Mouse (Mus musculus) adrenal gland, adult 8-10 months (tissue): ENCODE measurements around the gene Kcna2. TPM values are rescaled to one million over a fixed set of nuclear protein-coding genes. Genes with fewer than 3 reads are reported as not detected.

Source experiments
- DNase-seq: peaks from one replicate; pipeline ENCODE4 v3.0.0; 2022
- total RNA-seq, 4 experiments: library from RNA; stranded (reverse); gene quantifications; 2 replicates each; pipeline ENCODE4 v1.2.4; 2022

The Kcna2 gene
- total RNA-seq, 4 experiments from 2014 or later: 0.61 to 2.3 (median 1.1) TPM

DNA sequence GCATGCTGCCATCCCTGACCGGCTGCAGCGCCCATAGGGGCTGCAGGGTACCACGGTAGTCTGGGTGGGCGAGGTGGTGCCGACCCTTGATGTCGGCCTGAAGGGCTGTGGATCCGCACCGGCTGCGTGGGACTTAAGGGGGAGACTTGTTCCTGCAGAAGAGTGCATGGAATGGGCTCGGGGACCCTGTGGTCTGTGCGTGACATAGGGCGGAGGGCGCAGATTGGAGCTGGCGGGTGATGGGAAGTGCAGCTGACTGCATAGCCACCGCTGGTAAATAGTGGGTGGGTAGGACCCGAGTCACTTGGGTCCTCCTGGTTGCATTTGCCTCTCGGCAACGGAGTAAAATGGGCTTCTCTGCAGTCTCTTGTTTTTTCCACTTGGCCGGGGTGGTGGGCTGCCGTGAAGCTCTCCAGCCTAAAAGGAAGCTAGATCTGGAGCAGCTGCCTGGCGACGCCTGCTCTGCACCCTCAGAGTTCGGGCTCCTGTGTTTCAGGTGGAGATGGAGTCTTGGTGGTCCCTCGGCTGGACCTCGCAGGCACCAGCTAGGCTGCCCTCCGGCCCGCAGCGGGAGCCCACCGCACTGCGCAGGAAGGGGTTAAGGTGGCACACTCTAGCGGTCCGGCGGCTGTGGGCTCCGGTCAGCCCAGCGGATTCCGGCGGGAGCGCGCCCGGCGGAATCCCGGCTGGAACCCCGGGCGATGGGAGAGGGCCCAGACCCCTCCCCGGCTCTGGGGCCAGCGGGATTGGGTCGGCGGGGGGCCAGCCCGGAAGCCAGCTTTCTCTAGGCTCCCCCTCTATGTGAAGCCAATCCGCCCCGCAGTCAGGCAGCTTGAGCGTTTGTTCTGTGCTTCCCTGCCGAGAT is 1.1 kb downstream of the Kcna2 start:
- no peak for DNase-seq

DNA sequence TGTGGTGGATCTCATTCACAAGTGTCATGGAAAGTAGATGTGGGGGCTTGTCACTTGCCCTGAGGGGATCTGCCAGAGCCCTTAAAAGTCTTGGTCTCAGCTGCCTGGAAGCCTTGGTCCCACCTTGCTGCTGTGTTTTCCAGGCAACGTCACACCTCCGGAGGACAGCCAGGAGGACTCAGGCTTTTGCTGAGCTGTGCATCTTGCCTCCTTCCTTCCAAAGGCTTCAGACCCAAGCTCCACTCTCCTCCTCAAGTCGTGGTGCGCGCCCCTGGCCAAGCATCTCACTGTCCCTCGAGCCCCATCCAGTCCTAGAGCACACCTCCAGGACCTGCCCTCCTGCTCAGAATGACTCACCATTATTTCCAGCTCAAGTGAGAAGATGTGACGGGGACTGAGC is 2.1 kb downstream of the Kcna2 start:
- no peak for DNase-seq

- DNase-seq: no peak
Measured at GRCm38 (mm10) chr3:107103462-107103861, 2.5 kb downstream of the Kcna2 start.

DNA sequence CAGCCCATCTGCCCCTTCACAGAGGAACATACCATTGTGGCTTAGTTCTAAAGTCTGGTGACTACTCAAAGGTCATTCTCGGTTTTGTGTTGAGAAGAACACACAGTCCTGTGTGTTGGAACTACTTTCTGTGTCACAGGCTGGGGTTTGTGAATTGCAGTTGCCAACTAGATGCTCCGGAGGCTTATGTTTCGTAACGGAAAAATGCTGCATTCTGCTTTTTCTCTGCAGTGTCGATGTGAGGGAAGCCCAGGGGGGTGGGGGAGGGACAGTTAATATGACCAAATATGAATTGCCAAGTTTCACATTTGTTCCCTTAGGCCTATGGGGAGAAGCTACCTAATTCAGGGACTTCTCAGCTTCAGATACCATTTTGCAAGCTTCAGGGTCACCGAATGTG is 5.0 kb downstream of the Kcna2 start:
- DNase-seq: no peak

DNA sequence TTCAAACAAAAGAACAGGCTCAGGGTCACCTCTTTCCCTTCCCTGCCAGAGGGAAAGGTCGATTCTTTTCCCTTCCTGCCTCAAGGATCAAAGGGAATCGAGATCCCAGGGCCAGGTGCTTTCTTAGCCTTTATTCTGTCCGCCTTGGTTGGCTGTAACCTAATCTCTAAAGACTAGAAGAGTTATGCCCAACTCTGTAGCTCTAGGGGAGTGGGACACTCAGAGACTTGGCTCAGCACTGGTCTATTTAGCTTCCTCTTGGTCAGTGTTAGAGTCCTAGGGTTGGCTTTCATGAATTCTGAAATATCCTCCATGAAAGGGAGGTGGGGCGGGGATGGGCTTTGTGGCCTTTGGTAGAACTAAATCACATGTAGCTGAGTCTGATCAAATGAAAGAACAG is 11.6 kb downstream of the Kcna2 start:
- no peak for DNase-seq

- no peak for DNase-seq
Measured at GRCm38 (mm10) chr3:107112932-107113659, 12.2 kb downstream of the Kcna2 start.

- no peak for DNase-seq
Measured at GRCm38 (mm10) chr3:107113771-107114737, 13.1 kb downstream of the Kcna2 start.

DNA sequence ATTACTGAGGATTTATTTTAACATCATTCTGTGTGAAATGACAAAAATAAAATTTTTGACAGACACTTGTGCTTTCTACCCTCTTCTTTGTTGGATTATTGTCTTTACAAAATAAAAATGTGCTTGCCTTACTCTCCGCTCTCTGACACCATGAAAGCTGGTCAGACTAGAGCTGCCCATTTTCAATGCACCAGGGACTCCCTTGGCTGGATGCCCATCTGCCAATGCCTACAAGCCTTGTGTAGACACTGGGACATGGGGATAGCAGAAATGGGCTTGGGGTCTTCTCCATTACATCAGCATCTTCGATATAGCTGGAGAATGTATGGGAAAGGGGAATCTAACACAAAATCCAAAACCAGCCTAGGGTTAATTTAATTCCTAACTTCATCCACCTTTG is 14.0 kb downstream of the Kcna2 start:
- DNase-seq: no peak

DNA sequence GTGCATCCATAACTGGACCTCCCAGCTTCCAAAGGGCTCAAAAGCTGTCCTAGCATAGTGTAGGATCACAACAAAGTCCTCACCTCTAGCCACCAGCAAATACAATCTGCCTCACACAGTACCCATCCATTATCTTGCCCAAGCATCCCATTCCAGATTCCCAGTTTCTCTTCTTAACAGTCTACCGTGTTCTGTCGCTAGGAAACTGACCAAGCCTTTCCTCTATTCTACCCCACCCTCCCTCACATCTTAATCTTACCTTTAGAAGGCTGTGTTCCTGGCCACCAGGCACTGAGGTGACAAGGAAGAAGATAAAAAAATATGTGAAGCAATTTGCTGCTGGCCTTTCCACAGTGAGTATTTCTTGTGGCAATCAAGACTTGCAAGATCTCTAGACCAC is 14.8 kb downstream of the Kcna2 start:
- DNase-seq: no peak

DNA sequence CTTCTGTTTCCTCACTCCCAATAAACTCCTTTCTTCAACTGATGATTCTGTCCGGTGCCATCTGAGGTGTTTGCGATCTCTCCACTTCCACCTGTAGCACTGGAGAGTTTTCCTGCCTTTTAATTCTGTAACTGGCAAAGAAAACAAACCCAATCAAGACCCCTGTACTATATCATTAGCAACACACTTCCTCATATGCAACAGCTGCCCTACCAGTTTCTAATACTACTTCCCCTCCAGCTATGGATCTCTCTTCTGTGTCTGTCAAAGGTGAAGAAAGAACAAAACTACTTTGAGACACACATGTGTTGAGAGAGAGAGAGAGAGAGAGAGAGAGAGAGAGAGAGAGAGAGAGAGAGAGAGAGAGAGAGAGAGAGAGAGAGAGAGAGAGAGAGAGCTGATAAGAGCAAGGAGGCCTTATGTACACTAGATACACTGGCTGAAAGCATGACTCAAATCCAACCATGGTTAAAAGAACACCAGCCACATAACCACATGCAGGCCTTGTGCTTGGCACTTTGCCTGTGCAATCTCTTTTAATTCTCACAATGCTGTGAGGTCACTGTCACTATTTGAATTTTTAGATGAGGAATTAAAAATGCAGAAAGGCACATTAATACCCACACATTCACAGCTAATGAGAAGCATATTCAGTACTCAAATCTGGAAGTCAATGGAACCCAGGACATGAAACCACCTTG is 19.1 kb downstream of the Kcna2 start:
- DNase-seq: no peak

- DNase-seq: no peak
Measured at GRCm38 (mm10) chr3:107122306-107122705, 21.4 kb downstream of the Kcna2 start.

DNA sequence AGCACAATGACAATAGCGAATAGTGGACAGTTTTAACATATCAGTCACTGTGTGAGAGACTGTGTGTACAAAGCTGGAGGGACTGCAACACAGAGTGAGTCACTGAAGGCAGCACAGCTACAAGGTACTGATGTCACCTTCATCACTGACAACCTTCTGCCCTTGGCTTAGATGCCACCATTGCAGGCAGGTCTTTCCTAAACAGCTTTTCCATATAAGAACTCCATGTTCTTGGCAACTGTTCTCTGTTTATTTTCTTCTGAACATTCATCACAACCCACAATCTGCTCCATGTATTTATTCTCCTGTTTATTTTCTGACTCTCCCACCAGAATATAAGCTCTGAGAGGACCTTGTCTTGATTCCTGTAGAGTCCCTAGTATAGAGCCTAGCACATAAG is 26.7 kb downstream of the Kcna2 start:
- DNase-seq: no peak

DNA sequence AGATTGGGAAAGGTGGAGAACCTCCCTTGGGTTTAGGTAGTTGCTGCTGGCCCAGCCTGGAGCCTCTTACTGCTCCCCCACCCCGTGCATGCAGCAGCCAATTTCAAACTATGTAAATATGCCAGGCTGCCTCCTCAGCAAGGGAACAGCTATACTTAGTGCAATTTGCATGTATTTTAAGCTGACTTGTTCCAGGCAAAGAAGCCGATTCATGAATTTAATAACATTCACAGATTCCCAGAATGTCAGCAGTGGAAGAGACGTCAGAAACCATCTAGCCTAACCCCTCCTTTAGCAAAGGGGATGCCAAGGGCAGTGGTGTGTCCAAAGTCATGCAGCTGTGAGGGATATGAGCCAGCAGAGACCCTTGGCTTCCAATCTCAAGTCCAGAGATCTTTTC is 27.5 kb downstream of the Kcna2 start:
- DNase-seq: no peak

- DNase-seq: no peak
Measured at GRCm38 (mm10) chr3:107129251-107129650, 28.3 kb downstream of the Kcna2 start.

DNA sequence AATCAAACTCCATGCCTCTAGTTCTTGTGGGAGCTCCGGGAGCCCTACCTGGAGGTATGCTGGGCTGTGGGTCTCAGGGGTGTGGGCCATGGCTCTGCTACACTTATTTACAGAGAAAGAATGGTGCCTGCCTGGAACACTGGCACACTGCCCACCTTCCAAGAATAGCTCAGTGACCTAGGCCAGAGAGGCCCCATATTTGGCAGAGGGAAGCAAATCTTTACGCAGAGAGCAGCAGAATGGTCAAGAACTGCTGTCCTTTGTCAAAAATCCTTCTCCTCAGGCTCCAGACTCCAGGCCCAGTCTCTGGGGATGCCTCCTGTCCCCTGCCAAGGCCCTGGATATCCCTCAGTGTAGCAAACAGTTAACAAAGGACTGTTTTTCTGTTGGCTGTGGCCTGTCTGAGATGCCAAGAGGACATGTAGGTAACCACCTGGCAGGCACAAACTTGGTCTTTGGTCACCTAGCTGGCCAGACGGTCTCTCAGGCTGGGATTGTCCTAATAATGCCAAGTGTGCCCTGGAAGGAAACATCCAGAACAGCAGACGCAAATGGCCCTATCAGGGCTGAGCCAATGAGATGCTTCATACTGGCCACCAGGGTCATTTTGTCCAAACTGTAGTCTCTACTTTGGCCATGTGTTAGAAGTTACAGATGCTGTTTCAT is 29.8 kb downstream of the Kcna2 start:
- peak; percentile 10 for DNase-seq

DNA sequence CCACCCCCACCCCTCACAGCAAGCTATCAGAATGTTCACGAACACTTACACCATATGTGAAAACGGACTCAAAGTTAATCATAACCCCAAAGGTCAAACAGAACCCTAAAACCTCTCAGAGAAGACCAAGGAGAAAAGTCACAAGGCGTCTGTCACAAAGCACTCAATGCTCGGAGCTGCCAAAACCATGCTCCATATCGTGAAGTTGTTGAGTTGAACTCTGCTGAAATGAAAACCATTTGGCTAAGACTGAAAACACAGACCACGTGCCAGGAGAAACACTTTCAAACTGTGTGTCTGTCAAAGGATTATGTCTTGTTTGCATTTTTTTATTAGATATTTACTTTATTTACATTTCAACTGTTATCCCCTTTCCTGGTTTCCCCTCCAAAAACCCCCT is 30.9 kb downstream of the Kcna2 start:
- DNase-seq: no peak

DNA sequence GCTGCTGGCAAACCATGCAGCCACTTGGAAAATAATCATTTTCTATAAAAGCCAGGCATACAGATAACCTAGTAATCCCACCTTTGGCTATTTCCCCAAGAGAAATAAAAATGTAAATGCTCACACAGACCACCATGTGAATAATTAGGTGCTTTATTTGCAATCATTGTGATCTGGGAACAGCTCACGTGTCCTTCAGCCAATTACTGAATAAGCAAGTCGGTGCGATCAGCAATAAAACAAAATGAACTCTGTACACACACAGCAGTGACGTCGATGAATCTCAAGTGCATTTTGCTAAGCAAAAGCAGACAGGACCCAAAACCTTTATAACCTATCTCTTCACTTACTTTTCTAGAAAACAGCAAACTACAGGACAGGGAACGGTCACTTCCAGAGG is 31.7 kb downstream of the Kcna2 start:
- no peak for DNase-seq

DNA sequence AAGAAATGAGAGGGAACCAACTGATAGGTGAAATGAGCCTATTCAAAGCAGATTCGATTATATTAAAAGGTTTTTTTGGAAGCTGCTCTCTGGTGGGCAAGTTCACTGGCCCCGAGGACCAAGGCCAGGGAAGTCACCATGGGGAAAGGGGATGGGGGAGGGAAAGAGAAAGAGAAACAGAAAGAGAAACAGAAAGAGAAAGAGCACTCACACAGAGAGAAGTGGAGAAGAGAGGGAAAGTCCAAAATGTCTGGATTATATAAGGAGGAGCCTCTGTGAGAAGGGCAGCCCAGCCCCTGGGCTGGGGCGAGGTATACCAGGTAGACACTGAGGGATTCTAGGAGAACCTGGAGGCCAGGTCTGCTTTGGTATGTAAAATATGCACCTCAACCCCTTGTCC is 33.5 kb downstream of the Kcna2 start:
- no peak for DNase-seq

GRCm38 (mm10) chr3:107147126-107147525 is 46.2 kb downstream of the Kcna2 start:
- no peak for DNase-seq

DNA sequence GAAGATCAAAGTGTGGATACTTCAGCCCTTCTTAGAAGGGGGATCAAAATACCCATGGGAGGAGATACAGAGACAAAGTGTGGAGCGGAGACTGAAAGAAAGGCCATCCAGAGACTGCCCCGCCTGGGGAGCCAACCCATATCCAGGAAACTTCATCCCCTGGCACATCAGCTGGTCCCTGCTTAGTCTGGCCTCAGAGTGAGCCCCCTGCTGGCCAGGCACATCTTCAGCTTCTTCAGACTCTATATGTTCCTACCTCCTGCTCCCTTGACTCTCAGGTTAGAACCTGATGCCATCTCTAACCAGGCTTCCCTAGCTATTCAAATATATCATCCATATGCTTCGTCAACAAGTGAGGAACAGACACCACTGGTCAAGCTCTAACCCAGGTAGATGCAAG is 48.1 kb downstream of the Kcna2 start:
- peak; percentile 3 for DNase-seq

DNA sequence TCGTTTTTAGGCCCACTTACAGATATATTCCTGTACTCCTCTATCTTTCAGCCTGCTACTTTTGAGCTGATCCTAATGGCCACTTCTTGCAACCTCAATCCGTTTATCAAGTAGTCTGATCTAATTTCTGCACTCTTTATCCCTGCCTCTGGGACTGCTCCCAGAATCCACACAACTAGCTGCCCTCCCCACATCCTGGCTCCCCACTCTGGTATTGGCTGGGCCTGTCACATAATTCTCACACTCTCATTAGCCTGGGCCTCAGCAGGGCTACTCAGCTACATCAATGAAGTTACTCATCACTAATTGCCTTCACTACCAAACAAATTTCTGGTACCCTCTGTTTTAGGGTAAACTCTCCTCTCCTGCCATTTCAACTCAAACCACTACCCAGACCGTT is 49.5 kb downstream of the Kcna2 start:
- no peak for DNase-seq
